Mouse (Mus musculus): ENCODE results near the gene Gm11627. TPM values are rescaled to one million over a fixed set of nuclear protein-coding genes. Genes with fewer than 3 reads are reported as not detected.
A peak's percentile ranks its signal among the peaks of the same experiment; 100 is the strongest.

Gm11627 gene
- polyA plus RNA-seq, 1 experiment from 2014 or later, result 2.4 TPM

DNA sequence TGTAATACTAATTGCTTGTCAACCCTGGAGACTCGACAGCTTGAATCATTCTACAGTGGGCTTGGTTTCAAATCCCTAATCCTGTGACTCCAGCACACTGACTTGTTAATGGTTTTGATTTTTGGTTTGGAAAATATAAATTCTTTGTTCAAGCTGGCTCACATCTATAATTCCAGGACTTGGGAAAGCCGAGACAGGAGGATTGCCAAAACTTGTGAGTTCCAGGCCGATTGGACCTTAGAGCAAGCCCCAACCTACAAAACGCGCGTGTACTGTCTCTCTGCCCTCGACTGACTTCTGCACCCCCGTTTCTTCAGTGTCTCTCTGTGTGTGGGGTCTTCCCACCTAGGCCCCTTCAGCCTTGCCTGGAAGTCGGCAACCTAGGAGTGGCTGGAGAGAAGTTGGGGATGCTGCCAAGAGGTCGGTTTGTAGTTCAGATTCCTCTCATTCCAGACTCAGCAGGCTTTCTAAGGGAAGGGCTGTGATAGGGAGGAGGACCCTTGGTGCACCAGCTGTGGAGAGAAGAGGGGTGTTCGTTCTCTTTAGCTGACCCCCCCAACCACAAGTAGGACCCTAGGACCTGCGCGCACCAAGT is 2.9 kb upstream of the Gm11627 start:
- WGBS, result 19% methylated on average over 13 of the region's 13 CpGs
- H3K27ac ChIP-seq (ENCODE audit: low read length), result peak overlapping the region; percentile 9; the same call in 1 of the 2 replicates

GRCm38 (mm10) chr11:102581281-102582015 is 2.2 kb upstream of the Gm11627 start:
- Histone ChIP-seq H3K4me1 (ENCODE audit: control insufficient read depth, insufficient read depth, low read length) (peaks cover 7% of the 10 kb centered on the region; the same call in 1 of the 2 replicates), H3K9me3 (replicated peaks; ENCODE audit: control insufficient read depth, low read length, poor library complexity, severe bottlenecking) (no peaks in the 10 kb centered on the region), H3K4me2 (ENCODE audit: low read length) (no peak overlapping the region), H3K36me3 (ENCODE audit: control insufficient read depth, insufficient read depth, low read length) (no peaks in the 10 kb centered on the region), H3K4me3 (ENCODE audit: low read depth, low read length) (no peak overlapping the region), H3K27ac (ENCODE audit: low read length) (peak overlapping the region; percentile 58), H3K9ac (ENCODE audit: low read depth, low read length) (no peak overlapping the region), H3K27me3 (ENCODE audit: control insufficient read depth, insufficient read depth, low read depth, low read length) (peaks cover 7% of the 10 kb centered on the region)
- ATAC-seq, result no peak
- WGBS, result 7% methylated on average over 11 of the region's 11 CpGs

More for the DNA sequence above, 2.9 kb upstream of the Gm11627 start:
- Histone ChIP-seq H3K4me3 (ENCODE audit: low read depth, low read length) (no peak overlapping the region), H3K9me3 (replicated peaks; ENCODE audit: control insufficient read depth, low read length, poor library complexity, severe bottlenecking) (no peaks in the 10 kb centered on the region), H3K4me2 (ENCODE audit: low read length) (no peak overlapping the region), H3K27me3 (ENCODE audit: control insufficient read depth, insufficient read depth, low read depth, low read length) (peaks cover 7% of the 10 kb centered on the region), H3K9ac (ENCODE audit: low read depth, low read length) (no peak overlapping the region), H3K36me3 (ENCODE audit: control insufficient read depth, insufficient read depth, low read length) (no peaks in the 10 kb centered on the region), H3K4me1 (ENCODE audit: control insufficient read depth, insufficient read depth, low read length) (peaks cover 7% of the 10 kb centered on the region; the same call in 1 of the 2 replicates)
- no peak for ATAC-seq

GRCm38 (mm10) chr11:102580034-102580330 is 721 bp upstream of the Gm11627 start:
- Histone ChIP-seq H3K4me2 (ENCODE audit: low read length) (no peak overlapping the region), H3K4me1 (ENCODE audit: control insufficient read depth, insufficient read depth, low read length) (peaks cover 7% of the 10 kb centered on the region; the same call in 1 of the 2 replicates), H3K27me3 (ENCODE audit: control insufficient read depth, insufficient read depth, low read depth, low read length) (peaks cover 7% of the 10 kb centered on the region), H3K9me3 (replicated peaks; ENCODE audit: control insufficient read depth, low read length, poor library complexity, severe bottlenecking) (no peaks in the 10 kb centered on the region), H3K9ac (ENCODE audit: low read depth, low read length) (no peak overlapping the region), H3K36me3 (ENCODE audit: control insufficient read depth, insufficient read depth, low read length) (no peaks in the 10 kb centered on the region), H3K4me3 (ENCODE audit: low read depth, low read length) (no peak overlapping the region), H3K27ac (ENCODE audit: low read length) (no peak overlapping the region)
- WGBS, result 21% methylated on average over 3 of the region's 3 CpGs
- no peak for ATAC-seq

DNA sequence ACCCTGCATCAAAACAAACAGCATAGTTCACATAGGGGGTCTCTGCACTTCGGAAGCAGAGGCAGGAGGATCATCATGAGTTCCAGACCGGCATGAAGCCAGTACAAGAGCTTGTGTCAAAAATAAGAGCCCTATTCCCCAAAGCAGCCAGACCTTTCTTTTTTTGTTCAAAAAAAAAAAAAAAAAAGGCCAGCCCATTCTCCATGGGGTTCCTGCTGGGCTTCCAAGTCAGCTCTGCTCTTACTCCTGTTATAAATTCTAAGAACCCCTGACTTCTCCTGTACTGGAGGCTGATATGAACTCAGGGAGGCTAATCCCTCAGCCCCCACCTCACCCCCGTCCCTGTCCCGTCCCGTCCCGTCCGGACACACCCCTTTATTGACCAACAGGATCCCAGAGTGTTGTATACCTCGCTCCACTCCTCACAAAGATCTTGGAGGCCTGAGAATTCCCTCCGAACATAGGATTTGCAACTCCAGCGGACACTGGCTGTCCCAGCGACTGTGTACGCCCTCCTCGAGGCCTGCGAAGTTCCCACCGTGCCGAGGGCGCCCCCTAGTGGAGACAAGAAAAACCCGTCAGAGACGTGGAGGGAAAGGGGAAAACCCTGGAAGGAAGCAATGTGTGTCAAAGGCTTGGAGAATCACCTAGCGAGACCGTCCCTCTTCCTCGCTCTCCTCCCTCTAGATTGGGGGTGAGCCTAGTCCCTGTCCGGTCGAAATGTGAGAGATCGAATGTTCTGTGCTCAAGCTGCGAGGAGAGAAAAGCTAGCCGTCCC is 731 bp downstream of the Gm11627 start:
- Histone ChIP-seq H3K27ac (ENCODE audit: low read length) (no peak overlapping the region), H3K9me3 (replicated peaks; ENCODE audit: control insufficient read depth, low read length, poor library complexity, severe bottlenecking) (no peaks in the 10 kb centered on the region), H3K36me3 (ENCODE audit: control insufficient read depth, insufficient read depth, low read length) (no peaks in the 10 kb centered on the region), H3K4me1 (ENCODE audit: control insufficient read depth, insufficient read depth, low read length) (peaks cover 7% of the 10 kb centered on the region; the same call in 1 of the 2 replicates), H3K4me2 (ENCODE audit: low read length) (peak overlapping the region; percentile 25), H3K27me3 (ENCODE audit: control insufficient read depth, insufficient read depth, low read depth, low read length) (peaks cover 7% of the 10 kb centered on the region), H3K9ac (ENCODE audit: low read depth, low read length) (no peak overlapping the region; the same call in 1 of the 2 replicates), H3K4me3 (ENCODE audit: low read depth, low read length) (peak overlapping the region; percentile 10; the same call in 1 of the 2 replicates)
- 6% methylated on average over 25 of the region's 27 CpGs for WGBS
- no peak for ATAC-seq

- no peaks in the 10 kb centered on the region for H3K36me3 ChIP-seq (ENCODE audit: control insufficient read depth, insufficient read depth, low read length)
- 66% methylated on average over 13 of the region's 13 CpGs for WGBS
- H3K4me1 ChIP-seq (ENCODE audit: control insufficient read depth, insufficient read depth, low read length), result peaks cover 8% of the 10 kb centered on the region
- no peaks in the 10 kb centered on the region for H3K9me3 ChIP-seq (replicated peaks; ENCODE audit: control insufficient read depth, low read length, poor library complexity, severe bottlenecking)
- no peak overlapping the region for H3K9ac ChIP-seq (ENCODE audit: low read depth, low read length)
- H3K27ac ChIP-seq (ENCODE audit: low read length), result no peak overlapping the region
- ATAC-seq, result no peak
- H3K27me3 ChIP-seq (ENCODE audit: control insufficient read depth, insufficient read depth, low read depth, low read length), result no peaks in the 10 kb centered on the region
- H3K4me3 ChIP-seq (ENCODE audit: low read depth, low read length), result no peak overlapping the region
- no peak overlapping the region for H3K4me2 ChIP-seq (ENCODE audit: low read length)
Measured at GRCm38 (mm10) chr11:102576050-102576754, 3.1 kb downstream of the Gm11627 start.

GRCm38 (mm10) chr11:102575034-102575433 is 4.2 kb downstream of the Gm11627 start:
- no peak overlapping the region for H3K4me2 ChIP-seq (ENCODE audit: low read length)
- no peak for ATAC-seq
- 48% methylated on average over 1 of the region's 1 CpGs for WGBS

DNA sequence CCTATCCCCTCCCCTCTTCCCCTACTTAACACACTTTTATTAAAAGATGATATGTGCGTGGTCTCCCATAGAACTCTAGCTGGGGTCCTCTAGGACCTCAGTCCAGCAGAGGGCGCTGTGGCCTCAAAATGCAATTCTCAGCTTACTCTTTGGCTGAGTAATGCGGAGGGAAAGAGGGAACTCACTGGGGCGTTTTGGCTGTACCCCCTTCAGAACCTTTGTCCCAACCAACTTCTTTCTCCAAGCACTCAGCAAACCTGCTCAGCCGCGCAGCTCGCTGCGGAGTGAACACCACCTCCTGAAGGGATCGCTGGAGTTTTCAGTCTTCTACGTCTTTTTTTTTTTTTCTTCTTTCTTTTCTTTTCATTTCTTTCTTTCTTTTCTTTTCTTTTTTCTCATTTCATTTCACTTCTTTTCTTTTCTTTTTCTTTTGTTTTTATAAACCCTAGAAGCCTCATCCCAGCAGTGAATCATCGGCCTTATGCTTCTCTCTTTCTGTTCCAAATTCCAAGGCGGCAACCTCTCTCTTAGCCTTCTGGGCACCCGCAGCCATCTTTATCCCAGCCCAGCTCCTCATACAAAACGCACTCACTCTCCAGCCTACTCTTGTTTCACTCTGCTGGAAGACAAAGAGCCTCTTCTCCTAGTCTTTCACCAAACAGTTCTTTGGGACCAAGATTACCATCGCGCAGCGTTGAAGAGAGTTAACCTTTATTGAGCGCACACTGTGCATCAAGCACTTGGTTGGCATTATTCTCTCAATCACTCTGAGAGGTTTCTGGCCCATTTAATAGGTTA is 6.2 kb downstream of the Gm11627 start:
- WGBS, result 6% methylated on average over 18 of the region's 18 CpGs
- Histone ChIP-seq H3K27me3 (ENCODE audit: control insufficient read depth, insufficient read depth, low read depth, low read length) (no peaks in the 10 kb centered on the region), H3K9me3 (replicated peaks; ENCODE audit: control insufficient read depth, low read length, poor library complexity, severe bottlenecking) (no peaks in the 10 kb centered on the region), H3K27ac (ENCODE audit: low read length) (no peak overlapping the region), H3K4me2 (ENCODE audit: low read length) (peak overlapping the region; percentile 70), H3K9ac (ENCODE audit: low read depth, low read length) (peak overlapping the region; percentile 42; the same call in 1 of the 2 replicates), H3K4me3 (ENCODE audit: low read depth, low read length) (peak overlapping the region; percentile 37), H3K36me3 (ENCODE audit: control insufficient read depth, insufficient read depth, low read length) (no peaks in the 10 kb centered on the region), H3K4me1 (ENCODE audit: control insufficient read depth, insufficient read depth, low read length) (peaks cover 4% of the 10 kb centered on the region)
- no peak for ATAC-seq

More at GRCm38 (mm10) chr11:102575034-102575433, 4.2 kb downstream of the Gm11627 start:
- no peak overlapping the region for H3K27ac ChIP-seq (ENCODE audit: low read length)
- H3K36me3 ChIP-seq (ENCODE audit: control insufficient read depth, insufficient read depth, low read length), result no peaks in the 10 kb centered on the region
- no peaks in the 10 kb centered on the region for H3K27me3 ChIP-seq (ENCODE audit: control insufficient read depth, insufficient read depth, low read depth, low read length)
- H3K4me1 ChIP-seq (ENCODE audit: control insufficient read depth, insufficient read depth, low read length), result peaks cover 8% of the 10 kb centered on the region
- H3K9ac ChIP-seq (ENCODE audit: low read depth, low read length), result no peak overlapping the region
- H3K4me3 ChIP-seq (ENCODE audit: low read depth, low read length), result no peak overlapping the region
- no peaks in the 10 kb centered on the region for H3K9me3 ChIP-seq (replicated peaks; ENCODE audit: control insufficient read depth, low read length, poor library complexity, severe bottlenecking)

DNA sequence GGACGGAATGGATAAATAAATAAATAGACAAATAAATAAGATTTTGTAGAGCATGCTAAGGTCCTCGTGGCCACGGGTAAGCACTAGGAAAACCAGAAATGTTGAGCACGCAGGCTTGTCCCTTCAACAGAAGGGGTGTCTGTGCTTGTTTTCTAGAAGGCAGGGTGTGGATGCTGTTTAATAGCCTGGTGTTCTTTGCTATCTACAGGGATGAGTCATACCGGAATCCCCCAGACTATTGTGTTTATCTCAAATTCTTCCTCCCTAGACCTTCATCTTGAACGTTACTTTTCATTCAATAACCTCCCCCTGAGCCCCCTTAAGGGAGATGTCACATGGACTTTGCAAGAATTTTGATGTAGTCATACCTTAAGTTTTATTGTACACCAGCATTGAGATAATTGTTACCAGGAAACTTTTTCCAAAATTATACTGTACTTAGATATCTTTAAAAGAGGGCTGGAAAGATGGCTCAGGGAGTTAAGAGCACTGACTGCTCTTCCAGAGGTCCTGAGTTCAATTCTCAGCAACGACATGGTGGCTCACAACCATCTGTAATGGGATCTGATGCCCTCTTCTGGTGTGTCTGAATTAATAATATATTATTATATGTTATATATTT is 10.4 kb downstream of the Gm11627 start:
- H3K27me3 ChIP-seq (ENCODE audit: control insufficient read depth, insufficient read depth, low read depth, low read length), result no peaks in the 10 kb centered on the region
- no peak overlapping the region for H3K9ac ChIP-seq (ENCODE audit: low read depth, low read length)
- peaks cover 4% of the 10 kb centered on the region for H3K4me1 ChIP-seq (ENCODE audit: control insufficient read depth, insufficient read depth, low read length)
- 83% methylated on average over 7 of the region's 7 CpGs for WGBS
- H3K4me3 ChIP-seq (ENCODE audit: low read depth, low read length), result no peak overlapping the region
- H3K27ac ChIP-seq (ENCODE audit: low read length), result no peak overlapping the region
- no peaks in the 10 kb centered on the region for H3K36me3 ChIP-seq (ENCODE audit: control insufficient read depth, insufficient read depth, low read length)
- no peak for ATAC-seq
- H3K9me3 ChIP-seq (replicated peaks; ENCODE audit: control insufficient read depth, low read length, poor library complexity, severe bottlenecking), result no peaks in the 10 kb centered on the region
- no peak overlapping the region for H3K4me2 ChIP-seq (ENCODE audit: low read length)

Measured in midbrain, embryonic 16.5 days (tissue).